Mouse (Mus musculus) hindbrain, embryonic 12.5 days (tissue): ENCODE results near the gene Cd34. TPM values are rescaled to one million over a fixed set of nuclear protein-coding genes. Genes with fewer than 3 reads are reported as not detected.

ENCODE experiments used
- ATAC-seq: fragments of 200-750 bp; cut with Nextera tagmentation; 2 replicates; pipeline ENCODE4 v1.8.0; 2017; ENCODE audit warnings: moderate TSS enrichment; ENCODE audit not compliant: low FRiP score
- H3K27ac ChIP-seq: fragments of 300-500 bp; sonication (generic); 2 replicates; pipeline ENCODE4 v1.5.1; 2016; ENCODE audit warnings: mild to moderate bottlenecking
- H3K27me3 ChIP-seq: fragments of 300-500 bp; sonication (generic); 2 replicates; pipeline ENCODE4 v1.6.1; 2016; ENCODE audit warnings: mild to moderate bottlenecking
- H3K36me3 ChIP-seq: fragments of 300-500 bp; sonication (generic); 2 replicates; pipeline ENCODE4 v1.6.1; 2016; ENCODE audit warnings: mild to moderate bottlenecking
- H3K4me1 ChIP-seq: fragments of 300-500 bp; sonication (generic); 2 replicates; pipeline ENCODE4 v1.6.1; 2016
- H3K4me2 ChIP-seq: fragments of 300-500 bp; sonication (generic); replicated peaks from 2 replicates; pipeline ENCODE4 v1.6.1; 2016; ENCODE audit warnings: mild to moderate bottlenecking
- H3K4me3 ChIP-seq: fragments of 300-500 bp; sonication (generic); 2 replicates; pipeline ENCODE4 v1.5.1; 2016; ENCODE audit warnings: mild to moderate bottlenecking
- H3K9ac ChIP-seq: fragments of 300-500 bp; sonication (generic); 2 replicates; pipeline ENCODE4 v1.6.1; 2016; ENCODE audit warnings: mild to moderate bottlenecking, moderate library complexity
- H3K9me3 ChIP-seq: fragments of 300-500 bp; sonication (generic); replicated peaks from 2 replicates; pipeline ENCODE4 v1.6.1; 2016; ENCODE audit warnings: mild to moderate bottlenecking
- WGBS: fragments of 180-500 bp; shearing (Covaris S2); methylation state at CpG from one replicate; pipeline ENCODE4 v1.1.7; 2016; 5-methylcytosine and 5-hydroxymethylcytosine counted together
- polyA plus RNA-seq: library from polyadenylated mRNA; unstranded; fragments of >200 nt; fragmentation: Nextera tagmentation; extraction: Ambion mirVana; gene quantifications from 2 replicates; pipeline ENCODE4 v1.2.1, GENCODE M21; 2016

Gene Cd34
- polyA plus RNA-seq, 1 experiment from 2014 or later, result 44.7 TPM

- ATAC-seq, result no peak
Observed at GRCm38 (mm10) chr1:194942912-194943311, 4.3 kb downstream of the Cd34 start.

DNA sequence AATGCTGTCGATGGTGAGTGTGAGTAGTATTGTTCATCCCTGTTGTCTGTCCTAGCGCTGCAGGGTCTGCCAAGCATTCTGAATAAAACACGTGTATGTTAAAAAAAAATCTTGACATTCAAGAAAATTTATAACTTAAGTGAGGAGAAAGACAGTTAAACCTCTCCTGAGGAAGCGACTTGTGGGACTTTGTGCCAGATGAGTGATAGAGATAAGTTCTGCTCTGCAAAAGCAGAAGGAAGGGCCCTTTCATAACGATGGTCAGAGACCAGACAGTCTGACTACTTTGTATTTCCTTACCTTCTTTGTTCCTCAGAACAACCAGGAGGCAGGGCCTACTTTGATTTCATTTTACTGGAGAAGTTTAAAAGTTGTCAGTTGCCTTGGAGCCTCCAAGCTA lies 4.9 kb downstream of the Cd34 start:
- Histone ChIP-seq H3K4me3 (no peak overlapping the region), H3K27ac (no peak overlapping the region), H3K4me2 (no peak overlapping the region), H3K4me1 (peaks cover 7% of the 10 kb centered on the region), H3K36me3 (no peaks in the 10 kb centered on the region), H3K27me3 (peaks cover 11% of the 10 kb centered on the region), H3K9me3 (no peaks in the 10 kb centered on the region), H3K9ac (no peak overlapping the region)
- 79% methylated on average over 5 of the region's 5 CpGs for WGBS
- no peak for ATAC-seq

More at GRCm38 (mm10) chr1:194942912-194943311, 4.3 kb downstream of the Cd34 start:
- Histone ChIP-seq H3K4me1 (peaks cover 7% of the 10 kb centered on the region), H3K36me3 (no peaks in the 10 kb centered on the region), H3K9ac (no peak overlapping the region), H3K9me3 (no peaks in the 10 kb centered on the region), H3K27me3 (peaks cover 15% of the 10 kb centered on the region), H3K27ac (no peak overlapping the region), H3K4me2 (no peak overlapping the region), H3K4me3 (no peak overlapping the region)

DNA sequence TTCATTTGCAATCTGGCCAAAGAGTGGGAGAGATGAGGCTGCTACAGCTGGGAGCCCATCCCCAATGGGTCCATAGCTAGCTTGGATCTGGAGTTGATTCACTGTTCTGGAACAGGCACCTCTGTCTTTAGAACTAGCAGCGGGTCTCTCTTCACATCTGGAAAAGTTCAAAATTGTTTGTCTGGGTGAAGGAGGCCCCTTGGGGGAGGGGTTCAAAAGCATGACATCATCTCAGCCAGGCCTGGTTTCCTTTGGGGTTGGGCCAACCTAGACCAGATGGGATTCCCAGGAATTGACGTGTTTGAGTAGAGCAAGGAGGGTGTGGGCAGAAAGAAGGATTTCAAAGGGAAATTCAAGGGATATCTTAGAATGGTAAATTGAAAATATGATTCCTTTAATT lies 6.8 kb downstream of the Cd34 start:
- 67% methylated on average over 2 of the region's 2 CpGs for WGBS
- Histone ChIP-seq H3K27me3 (no peaks in the 10 kb centered on the region), H3K4me3 (no peak overlapping the region), H3K4me2 (no peak overlapping the region), H3K9ac (no peak overlapping the region), H3K36me3 (no peaks in the 10 kb centered on the region), H3K27ac (no peak overlapping the region), H3K9me3 (no peaks in the 10 kb centered on the region), H3K4me1 (no peaks in the 10 kb centered on the region)
- no peak for ATAC-seq

DNA sequence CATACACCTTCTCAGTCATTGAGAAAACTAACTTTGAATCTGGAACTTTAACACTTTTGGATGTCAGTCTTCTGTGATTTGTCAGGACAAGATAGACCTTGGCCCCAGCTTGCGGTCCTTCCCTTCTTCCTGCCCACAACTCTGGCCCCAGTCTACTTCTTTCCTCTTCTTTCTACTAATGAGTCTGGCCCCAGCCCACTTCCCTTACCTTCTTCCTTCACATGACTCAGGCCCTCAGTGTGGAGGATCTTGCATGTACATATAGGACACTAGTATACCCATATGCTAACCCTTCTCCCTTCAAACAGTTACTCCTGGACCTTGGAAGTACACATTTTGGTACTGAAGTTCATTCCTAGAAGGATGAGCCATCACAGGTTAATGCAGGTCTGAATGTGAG lies 7.8 kb downstream of the Cd34 start:
- Histone ChIP-seq H3K4me2 (no peak overlapping the region), H3K9me3 (no peaks in the 10 kb centered on the region), H3K27ac (no peak overlapping the region), H3K4me1 (no peaks in the 10 kb centered on the region), H3K4me3 (no peak overlapping the region), H3K9ac (no peak overlapping the region), H3K27me3 (no peaks in the 10 kb centered on the region), H3K36me3 (no peaks in the 10 kb centered on the region)
- WGBS, result 88% methylated on average over 1 of the region's 1 CpGs
- ATAC-seq, result no peak

DNA sequence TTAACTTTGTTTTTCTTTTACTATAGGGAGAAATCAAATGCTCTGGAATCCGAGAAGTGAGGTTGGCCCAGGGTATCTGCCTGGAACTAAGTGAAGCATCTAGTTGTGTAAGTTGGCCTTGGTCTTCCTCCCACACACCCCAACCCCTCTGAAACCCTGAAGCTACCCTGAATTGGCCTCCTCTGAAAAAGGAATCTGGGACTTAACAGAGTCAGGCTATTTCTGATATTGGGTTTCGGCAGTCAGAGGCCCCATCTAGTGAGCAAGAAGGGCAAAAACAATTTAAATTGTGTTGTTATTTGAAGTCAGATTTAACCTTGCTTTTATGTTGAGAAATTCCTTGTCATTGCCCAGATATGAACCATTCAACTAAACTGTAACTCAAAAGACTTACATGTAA lies 12.3 kb downstream of the Cd34 start:
- WGBS, result 59% methylated on average over 2 of the region's 2 CpGs
- no peak overlapping the region for H3K27ac ChIP-seq
- no peaks in the 10 kb centered on the region for H3K27me3 ChIP-seq
- no peaks in the 10 kb centered on the region for H3K36me3 ChIP-seq
- no peak for ATAC-seq
- H3K4me2 ChIP-seq, result no peak overlapping the region
- no peak overlapping the region for H3K4me3 ChIP-seq
- H3K9me3 ChIP-seq, result no peaks in the 10 kb centered on the region
- no peak overlapping the region for H3K9ac ChIP-seq
- no peaks in the 10 kb centered on the region for H3K4me1 ChIP-seq

DNA sequence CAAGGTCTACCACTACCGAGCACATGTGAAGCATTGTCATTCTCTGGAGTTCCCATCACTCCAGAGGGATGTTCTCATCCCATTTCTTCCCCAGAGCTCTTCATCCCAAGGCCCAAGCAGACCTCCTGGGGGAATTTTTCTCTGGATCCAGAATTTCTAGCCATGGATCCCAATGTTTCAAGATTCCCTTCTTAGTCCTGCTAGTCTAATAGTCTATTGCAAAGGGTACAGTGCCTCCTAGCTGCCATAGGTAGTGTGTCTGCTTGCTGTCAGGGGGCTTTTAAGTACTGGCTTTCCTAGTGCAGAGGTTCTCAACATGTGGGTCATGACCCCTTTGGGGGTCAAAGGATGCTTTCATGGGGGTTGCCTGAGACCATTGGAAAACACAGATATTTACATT lies 14.3 kb downstream of the Cd34 start:
- no peak for ATAC-seq
- H3K27ac ChIP-seq, result no peak overlapping the region
- WGBS, result 74% methylated on average over 1 of the region's 1 CpGs
- H3K9me3 ChIP-seq, result no peaks in the 10 kb centered on the region
- no peak overlapping the region for H3K4me3 ChIP-seq
- H3K27me3 ChIP-seq, result no peaks in the 10 kb centered on the region
- H3K36me3 ChIP-seq, result no peaks in the 10 kb centered on the region
- no peaks in the 10 kb centered on the region for H3K4me1 ChIP-seq
- H3K9ac ChIP-seq, result no peak overlapping the region
- no peak overlapping the region for H3K4me2 ChIP-seq

DNA sequence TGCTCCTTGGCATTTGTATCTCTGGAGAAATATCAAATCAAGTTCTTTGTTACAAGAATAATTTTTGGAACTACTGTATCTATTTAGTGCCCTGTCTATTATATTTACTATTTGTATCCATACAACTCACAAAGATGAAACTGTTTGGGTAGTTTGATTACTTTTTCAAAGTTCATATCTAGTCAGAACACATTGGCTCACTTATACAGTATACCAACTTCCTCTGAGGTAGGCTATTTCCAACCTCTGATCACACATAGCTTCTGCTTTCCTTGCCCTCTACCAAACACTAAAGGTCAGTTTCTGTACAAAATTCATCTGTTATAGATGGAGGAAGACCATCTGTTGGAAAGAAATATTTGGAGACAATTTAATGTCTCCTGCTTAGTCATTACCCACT lies 16.1 kb downstream of the Cd34 start:
- no peak for ATAC-seq
- Histone ChIP-seq H3K4me3 (no peak overlapping the region), H3K36me3 (no peaks in the 10 kb centered on the region), H3K9ac (no peak overlapping the region), H3K27ac (no peak overlapping the region), H3K4me2 (no peak overlapping the region), H3K9me3 (no peaks in the 10 kb centered on the region), H3K27me3 (no peaks in the 10 kb centered on the region), H3K4me1 (no peaks in the 10 kb centered on the region)

GRCm38 (mm10) chr1:194955749-194956148 lies 17.1 kb downstream of the Cd34 start:
- Histone ChIP-seq H3K9me3 (no peaks in the 10 kb centered on the region), H3K9ac (no peak overlapping the region), H3K4me3 (no peak overlapping the region), H3K4me2 (no peak overlapping the region), H3K36me3 (no peaks in the 10 kb centered on the region), H3K27ac (no peak overlapping the region), H3K27me3 (no peaks in the 10 kb centered on the region), H3K4me1 (no peaks in the 10 kb centered on the region)
- WGBS, result 38% methylated on average over 2 of the region's 2 CpGs
- no peak for ATAC-seq

- Histone ChIP-seq H3K36me3 (no peaks in the 10 kb centered on the region), H3K27ac (no peak overlapping the region), H3K9ac (no peak overlapping the region), H3K4me3 (no peak overlapping the region), H3K4me1 (no peaks in the 10 kb centered on the region), H3K27me3 (no peaks in the 10 kb centered on the region), H3K9me3 (no peaks in the 10 kb centered on the region), H3K4me2 (no peak overlapping the region)
- WGBS, result 89% methylated on average over 2 of the region's 2 CpGs
- ATAC-seq, result no peak
Observed at GRCm38 (mm10) chr1:194957021-194957420, 18.4 kb downstream of the Cd34 start.

DNA sequence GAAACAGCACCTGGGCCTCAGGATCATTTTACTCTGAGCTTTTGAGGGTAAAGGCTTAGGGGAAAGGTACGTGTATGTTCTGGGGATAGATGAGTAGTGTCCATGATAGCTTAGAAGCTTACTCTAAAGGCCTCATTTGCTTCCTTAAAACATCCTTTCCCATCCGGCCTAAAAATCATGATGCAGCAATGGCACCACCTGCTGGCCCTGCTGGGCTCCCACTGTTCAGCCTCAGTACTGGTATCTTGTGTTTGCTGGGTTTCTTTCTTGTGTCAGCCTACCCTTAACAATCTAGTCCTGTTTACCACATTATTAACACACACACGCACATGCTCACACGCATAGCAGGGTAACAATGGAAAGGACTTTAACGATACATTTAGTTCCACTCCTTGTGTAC lies 23.6 kb downstream of the Cd34 start:
- no peaks in the 10 kb centered on the region for H3K36me3 ChIP-seq
- H3K27me3 ChIP-seq, result 0 out of 2 replicates have a peak, but pooled peaks cover 2% of the 10 kb centered on the region
- H3K27ac ChIP-seq, result no peak overlapping the region
- no peaks in the 10 kb centered on the region for H3K4me1 ChIP-seq
- ATAC-seq, result peak; percentile 69
- no peak overlapping the region for H3K4me2 ChIP-seq
- H3K4me3 ChIP-seq, result no peak overlapping the region
- no peaks in the 10 kb centered on the region for H3K9me3 ChIP-seq
- WGBS, result 38% methylated on average over 5 of the region's 5 CpGs
- H3K9ac ChIP-seq, result no peak overlapping the region

DNA sequence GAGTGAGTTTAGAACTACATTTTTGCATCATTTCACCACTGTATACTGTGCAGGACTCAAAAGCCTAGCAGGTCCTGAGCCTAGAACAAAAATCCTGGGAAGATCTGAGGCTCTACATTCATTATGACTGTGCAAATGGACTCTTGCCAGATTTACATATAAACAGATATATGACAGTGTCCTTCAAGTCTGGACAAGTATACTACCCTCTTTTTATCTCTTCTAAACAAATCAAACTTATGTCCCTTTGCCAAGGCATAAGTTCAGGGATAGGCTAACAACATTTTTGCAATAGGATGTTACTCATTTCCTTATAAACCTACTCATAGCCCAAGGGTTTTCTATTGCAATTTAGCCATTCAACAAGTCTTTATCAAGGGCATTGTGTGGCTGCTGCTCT lies 24.1 kb downstream of the Cd34 start:
- Histone ChIP-seq H3K4me1 (no peaks in the 10 kb centered on the region), H3K9ac (no peak overlapping the region), H3K4me3 (no peak overlapping the region), H3K27ac (no peak overlapping the region), H3K9me3 (no peaks in the 10 kb centered on the region), H3K4me2 (no peak overlapping the region), H3K27me3 (0 out of 2 replicates have a peak, but pooled peaks cover 2% of the 10 kb centered on the region), H3K36me3 (no peaks in the 10 kb centered on the region)
- ATAC-seq, result no peak; the same call in 1 of the 2 replicates

DNA sequence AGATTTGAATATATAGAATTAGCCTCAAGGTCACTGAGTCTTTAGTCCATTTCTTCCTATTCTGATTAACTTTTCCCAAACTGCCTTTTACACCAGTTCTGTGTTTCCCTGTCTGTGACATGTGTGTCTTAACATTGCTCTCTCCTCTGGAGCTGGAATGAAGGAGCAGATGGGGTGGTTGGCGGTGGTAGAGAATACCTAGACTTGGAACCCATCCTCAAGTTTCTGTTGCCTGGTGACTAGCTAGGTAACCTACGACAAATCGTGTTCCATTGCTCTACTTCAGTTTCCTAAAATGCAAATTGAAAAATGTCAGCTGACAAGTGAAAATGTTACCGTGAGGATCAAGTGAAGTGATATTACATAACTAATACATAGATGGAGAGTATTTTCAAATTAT lies 33.4 kb downstream of the Cd34 start:
- Histone ChIP-seq H3K4me1 (peaks cover 5% of the 10 kb centered on the region; the same call in 1 of the 2 replicates), H3K9me3 (no peaks in the 10 kb centered on the region), H3K36me3 (no peaks in the 10 kb centered on the region), H3K27me3 (0 out of 2 replicates have a peak, but pooled peaks cover 5% of the 10 kb centered on the region), H3K27ac (no peak overlapping the region), H3K4me2 (no peak overlapping the region), H3K4me3 (no peak overlapping the region), H3K9ac (no peak overlapping the region)
- 94% methylated on average over 4 of the region's 4 CpGs for WGBS
- no peak for ATAC-seq

DNA sequence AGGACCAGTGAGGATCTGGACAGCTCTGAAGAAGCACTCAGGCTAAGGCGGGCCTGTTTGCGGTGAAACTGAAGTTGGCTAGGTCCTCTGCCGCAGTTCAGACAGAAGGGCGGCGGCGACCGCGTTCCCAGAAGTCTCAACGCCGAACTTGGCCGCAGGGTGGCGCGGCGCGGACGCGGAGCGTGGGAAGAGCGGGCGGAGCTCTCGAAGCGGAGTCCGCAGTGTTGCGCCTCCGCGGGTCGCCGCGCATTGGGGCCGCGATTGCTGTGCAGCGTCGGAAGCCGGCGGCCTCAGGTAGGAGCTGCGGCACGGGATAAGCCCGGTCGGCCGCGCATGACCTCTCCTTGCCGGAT lies 37.5 kb downstream of the Cd34 start:
- peak overlapping the region; percentile 69 for H3K4me3 ChIP-seq
- no peaks in the 10 kb centered on the region for H3K36me3 ChIP-seq
- peak overlapping the region; percentile 56 for H3K27ac ChIP-seq
- peak overlapping the region; percentile 96 for H3K4me2 ChIP-seq
- H3K4me1 ChIP-seq, result peaks cover 21% of the 10 kb centered on the region
- peak overlapping the region; percentile 76 for H3K9ac ChIP-seq
- peak; percentile 92 for ATAC-seq
- no peaks in the 10 kb centered on the region for H3K9me3 ChIP-seq
- under 1% methylated on average over 33 of the region's 42 CpGs for WGBS
- 0 out of 2 replicates have a peak, but pooled peaks cover 5% of the 10 kb centered on the region for H3K27me3 ChIP-seq
